Mouse (Mus musculus) thymus, postnatal 4 days (tissue): ENCODE results near the gene Olfr698.
"Not testable (repeated sequence)": the region's sequence is repeated elsewhere in the genome, so short reads cannot be mapped to it uniquely, and the experiment has no call there.

ENCODE experiments used
- DNase-seq: peaks from one replicate; pipeline ENCODE4 v3.0.0; 2021

The Olfr698 gene

DNA sequence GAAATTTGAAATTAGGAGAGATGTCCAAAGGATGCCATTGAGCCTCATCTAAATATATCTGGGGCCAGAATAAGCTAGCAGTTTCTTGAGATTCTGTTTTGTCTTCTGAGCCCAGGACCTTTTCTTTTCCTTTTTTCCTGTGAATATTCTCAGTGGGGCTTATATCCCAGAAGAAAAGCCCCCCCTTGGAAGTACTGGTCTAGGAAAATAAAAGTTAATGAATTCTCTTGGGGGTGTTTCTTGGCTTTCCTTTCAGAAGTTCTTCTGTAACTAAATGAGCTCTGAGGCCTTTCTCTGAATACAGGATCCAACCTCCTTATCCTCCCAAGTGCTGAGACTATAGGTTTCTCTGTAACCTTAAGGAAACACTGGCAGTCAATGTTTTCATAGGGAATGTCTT, at the start of gene Olfr698:
TSS of gene Olfr698 (minus strand) at position 101 of the 400 bp plus-strand sequence.
- DNase-seq = no peak

DNA sequence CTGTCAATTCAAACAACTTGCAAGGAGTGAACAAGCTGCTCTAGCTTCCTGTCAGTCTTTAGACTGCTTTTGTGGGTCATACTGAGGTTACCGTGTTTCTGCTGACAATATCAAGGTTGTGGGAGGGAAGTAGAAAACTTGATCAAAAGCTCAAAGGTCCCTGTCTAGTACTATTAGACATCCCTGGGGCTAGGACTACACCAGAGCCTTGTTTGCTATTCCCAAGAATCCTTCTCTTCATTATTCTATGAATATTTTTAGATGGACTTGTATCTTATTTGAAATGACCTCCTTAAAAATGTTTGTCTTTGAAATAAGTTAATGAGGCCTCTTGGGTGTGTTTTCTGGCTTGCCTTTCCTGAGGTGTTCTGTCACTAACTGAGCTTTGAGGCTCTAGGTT, 37.9 kb upstream of the Olfr698 start, which contains the start of gene Olfr699:
TSS of gene Olfr699 (minus strand) at position 101 of the 400 bp plus-strand sequence.
- DNase-seq = no peak

- no peak for DNase-seq
Observed at GRCm38 (mm10) chr7:106788330-106788729, 33.1 kb upstream of the Olfr698 start.

- not testable (repeated sequence) for DNase-seq
Observed at GRCm38 (mm10) chr7:106761008-106761407, 5.8 kb upstream of the Olfr698 start.

DNA sequence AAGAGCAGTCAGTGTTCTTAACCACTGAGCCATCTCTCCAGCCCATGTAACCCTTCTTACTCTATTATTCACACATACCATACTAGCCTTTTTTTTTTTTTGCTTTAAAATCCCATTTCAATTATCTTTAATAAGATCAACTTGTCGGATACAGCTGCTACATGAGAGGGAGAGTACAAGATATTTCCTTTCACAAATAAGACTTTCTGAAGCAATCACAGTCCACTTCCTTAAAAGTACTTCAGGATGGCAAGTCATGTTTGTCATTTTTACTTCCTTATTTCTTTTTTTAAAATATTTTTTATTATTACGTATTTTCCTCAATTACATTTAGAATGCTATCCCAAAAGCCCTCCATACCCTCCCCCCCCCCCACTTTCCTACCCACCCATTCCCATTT, 3.6 kb upstream of the Olfr698 start:
- no peak for DNase-seq

- DNase-seq = no peak
Observed at GRCm38 (mm10) chr7:106745811-106746210, 9.4 kb downstream of the Olfr698 start.

- no peak for DNase-seq
Observed at GRCm38 (mm10) chr7:106742343-106742742, 12.9 kb downstream of the Olfr698 start, which contains the start of gene Olfr697. Olfr697 (minus strand) TSS chr7:106742443.

- no peak for DNase-seq
Observed at GRCm38 (mm10) chr7:106737028-106737427, 18.2 kb downstream of the Olfr698 start.

DNA sequence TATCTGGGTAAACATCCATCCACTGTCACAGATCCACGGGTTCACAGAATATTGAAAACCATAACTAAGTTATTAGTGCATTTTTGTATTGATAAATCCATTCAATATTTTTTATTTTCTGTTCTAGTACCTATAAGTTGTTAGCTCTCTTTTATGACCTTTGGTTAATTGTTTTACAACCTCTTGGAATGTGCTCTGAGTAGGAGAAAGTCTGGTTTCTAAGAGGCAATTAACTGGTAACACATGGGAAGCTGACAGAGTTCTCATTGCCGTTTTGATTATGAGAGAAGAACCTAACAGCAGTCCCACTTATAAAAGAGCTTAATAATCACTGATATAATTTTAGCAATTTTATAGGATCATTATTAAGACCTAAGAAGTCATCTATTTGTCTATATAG, 21.5 kb downstream of the Olfr698 start:
- DNase-seq = no peak

DNA sequence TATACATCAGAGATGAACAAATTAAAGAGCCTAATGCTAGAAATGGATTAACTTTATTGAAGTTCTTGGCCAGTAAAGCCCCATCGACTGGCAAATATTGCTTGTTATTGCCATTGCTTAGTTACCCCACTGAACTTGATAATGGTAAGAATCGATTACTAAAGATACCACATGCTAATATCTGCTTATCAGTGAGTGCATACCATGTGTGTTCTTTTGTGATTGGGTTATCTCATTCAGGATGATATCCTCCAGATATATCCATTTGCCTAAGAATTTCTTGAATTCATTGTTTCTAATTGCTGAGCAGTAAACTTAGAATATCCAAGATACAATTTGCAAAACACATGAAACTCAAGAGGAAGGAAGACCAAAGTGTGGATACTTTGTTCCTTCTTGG, 29.5 kb downstream of the Olfr698 start:
- not testable (repeated sequence) for DNase-seq

DNA sequence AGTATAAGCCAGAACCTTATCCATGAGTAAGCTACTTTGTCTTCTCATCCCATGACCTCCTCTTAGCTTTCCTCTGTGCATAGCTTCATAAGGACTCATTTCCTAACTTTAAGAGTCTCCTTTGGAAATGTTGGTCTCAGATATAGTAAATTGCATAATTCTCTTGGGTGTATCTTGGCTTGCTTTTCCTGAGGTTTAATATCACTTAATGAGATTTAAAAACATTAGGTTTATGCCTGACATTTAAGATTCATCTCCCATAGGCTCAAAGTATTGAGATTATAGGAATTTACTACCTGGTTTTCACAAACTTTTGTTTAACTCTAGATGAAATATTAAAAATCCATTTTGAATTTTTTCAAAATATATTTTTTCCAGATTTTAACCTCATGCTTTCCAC, 38.9 kb downstream of the Olfr698 start, which contains the start of gene Olfr695:
TSS of gene Olfr695 (minus strand) at position 101 of the 400 bp plus-strand sequence.
- DNase-seq = no peak

DNA sequence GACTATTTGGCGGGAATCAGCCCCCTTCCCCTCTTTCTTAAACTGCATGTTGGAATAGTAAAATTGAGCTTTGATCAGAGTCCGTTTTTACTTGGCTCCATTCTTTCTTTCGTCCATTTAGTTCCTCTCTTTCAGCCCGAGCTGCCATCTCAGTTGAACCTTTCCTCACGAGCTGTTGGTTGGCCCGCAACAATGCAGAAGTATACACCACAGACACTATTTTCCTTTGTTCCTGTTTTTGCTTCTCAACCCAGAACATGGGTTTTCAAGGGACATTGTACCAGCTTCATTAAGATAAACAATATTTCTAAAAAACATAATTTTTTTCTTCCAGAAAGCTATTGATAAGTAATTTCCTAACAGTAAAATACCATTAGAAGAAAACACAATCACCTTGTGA, 43.7 kb downstream of the Olfr698 start:
- no peak for DNase-seq

DNA sequence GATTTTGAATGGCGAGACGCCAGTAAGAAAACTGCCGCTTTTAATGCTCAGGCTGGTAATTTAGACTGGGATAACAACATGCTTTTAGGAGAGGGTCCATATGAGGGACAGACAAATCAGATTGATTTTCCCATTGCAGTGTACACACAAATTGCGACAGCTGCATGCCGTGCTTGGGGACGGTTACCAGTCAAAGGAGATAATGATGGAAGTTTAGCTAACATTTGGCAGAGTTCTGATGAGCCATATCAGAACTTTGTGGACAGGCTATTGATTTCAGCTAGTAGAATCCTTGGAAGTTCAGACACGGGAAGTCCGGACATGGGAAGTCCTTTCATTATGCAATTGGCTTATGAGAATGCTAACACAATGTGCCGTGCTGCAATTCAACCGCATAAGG, 47.5 kb downstream of the Olfr698 start:
- not testable (repeated sequence) for DNase-seq
